Mouse (Mus musculus) olfactory bulb, adult 2 months (tissue): ENCODE data around the gene Otud7a.

Experiments used
- CTCF ChIP-seq: fragments of 200-500 bp; IDR thresholded peaks from 2 replicates; pipeline ENCODE4 v1.5.1; 2012; ENCODE audit warnings: low read depth, mild to moderate bottlenecking, low read length, moderate library complexity; ENCODE audit not compliant: insufficient read depth
- POLR2A ChIP-seq: fragments of 200-500 bp; IDR thresholded peaks from 2 replicates; pipeline ENCODE4 v1.6.1; 2012; ENCODE audit warnings: mild to moderate bottlenecking, low read depth, low read length, moderate library complexity; ENCODE audit not compliant: insufficient read depth

DNA sequence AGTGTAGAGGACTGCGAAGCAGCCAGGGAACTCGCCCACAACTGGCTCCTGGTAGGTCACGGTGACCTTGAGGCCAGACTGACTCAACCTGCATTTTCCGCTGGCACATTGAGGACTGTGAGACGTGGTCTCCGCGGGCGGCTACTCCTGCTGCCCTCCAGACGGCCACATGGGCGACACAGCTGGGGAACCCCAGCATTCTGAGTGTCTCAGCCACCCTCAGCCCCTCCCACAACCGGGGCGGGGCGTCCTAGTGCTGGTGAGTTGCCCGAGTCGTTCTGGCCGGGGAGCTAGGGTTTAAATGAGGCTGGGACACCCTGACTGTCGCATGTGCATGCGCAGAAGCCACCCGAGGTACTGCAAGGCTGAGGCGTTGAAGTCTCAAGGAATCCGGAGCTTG, 358.2 kb downstream of the Otud7a start:
- TF ChIP-seq CTCF (no peak), POLR2A (no peak)
